Mouse (Mus musculus): ENCODE results near the gene Cttnbp2nl.

GRCm38 (mm10) chr3:104997563-104997962 is 55.4 kb downstream of the Cttnbp2nl start:
- TF ChIP-seq ZNF384 (IDR thresholded peaks at IDR 0.05; ENCODE audit: low read depth, low read length) (no peak), ZC3H11A (IDR thresholded peaks at IDR 0.05; ENCODE audit: borderline replicate concordance, low read depth, low read length) (no peak), MAFK (IDR thresholded peaks at IDR 0.05; ENCODE audit: insufficient read depth, low read depth, low read length) (no peak)

Measured in ES-E14 (cell line).